Mouse (Mus musculus): ENCODE results near the gene Olfr1153. TPM values are rescaled to one million over a fixed set of nuclear protein-coding genes. Genes with fewer than 3 reads are reported as not detected.

The Olfr1153 gene
- 0.11 TPM in 1 of 2 replicates, not detected in the other for polyA plus RNA-seq (2014; fragmentation: Nextera tagmentation; extraction: Ambion mirVana)

DNA sequence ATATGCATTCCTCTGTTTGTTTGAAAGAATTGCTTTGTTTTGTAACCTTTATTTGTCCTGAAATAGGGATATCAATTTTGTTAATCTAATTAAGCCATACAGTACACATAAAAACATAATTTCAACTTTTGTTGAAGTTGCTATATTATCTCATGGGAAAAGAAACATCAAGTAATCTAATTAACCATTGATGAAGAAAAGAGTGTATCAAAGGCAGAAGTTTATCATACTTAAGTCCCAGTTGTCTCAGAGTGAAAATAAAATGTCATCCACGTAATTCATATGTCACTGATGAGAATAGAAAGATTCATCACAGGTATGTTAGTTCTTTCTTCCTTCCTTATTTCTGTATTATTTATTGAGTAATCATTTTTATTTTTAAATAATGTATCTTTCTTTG is at the start of gene Olfr1153:
TSS of gene Olfr1153 (plus strand) at position 301 of the 400 bp plus-strand sequence.
- H3K27ac ChIP-seq (replicated peaks; ENCODE audit: low read depth, low read length): no peak within 1 kb of the TSS
- H3K9ac ChIP-seq (ENCODE audit: low read depth, low read length): no peak within 1 kb of the TSS
- H3K36me3 ChIP-seq (ENCODE audit: control insufficient read depth, insufficient read depth, low read length): no peaks in the 10 kb centered on the region
- no peaks in the 10 kb centered on the region for H3K4me1 ChIP-seq (ENCODE audit: control insufficient read depth, insufficient read depth, low read length)
- no peak for ATAC-seq (ENCODE audit: low read depth)
- 66% methylated on average over 1 of the region's 1 CpGs for WGBS
- H3K4me2 ChIP-seq (ENCODE audit: low read depth, low read length): no peak within 1 kb of the TSS
- no peaks in the 10 kb centered on the region for H3K27me3 ChIP-seq (replicated peaks; ENCODE audit: control insufficient read depth, insufficient read depth, low read length)
- DNase-seq (ENCODE audit: low spot score): no peak
- no peaks in the 10 kb centered on the region for H3K9me3 ChIP-seq (ENCODE audit: control insufficient read depth, low read length)
- H3K4me3 ChIP-seq (ENCODE audit: low read depth, low read length): no peak within 1 kb of the TSS

DNA sequence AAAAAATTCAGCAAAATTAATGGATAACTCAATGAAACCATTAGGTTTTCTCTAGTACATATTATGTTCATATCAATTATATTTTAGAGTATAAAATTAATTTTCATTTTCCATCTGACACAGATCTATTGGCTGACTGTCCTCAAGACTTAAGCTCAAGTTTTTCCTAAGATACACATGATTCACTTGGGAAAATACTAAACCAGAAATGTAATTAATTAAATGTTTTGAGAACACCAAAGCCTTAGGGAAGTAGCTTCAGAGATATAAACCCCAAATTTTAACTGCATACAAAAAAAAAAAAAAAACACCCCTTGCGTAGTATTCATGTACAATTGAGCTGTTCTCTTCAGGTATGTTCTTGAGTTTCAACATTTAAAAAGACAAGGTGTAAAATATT is 39.2 kb upstream of the Olfr1153 start, which contains the start of gene Olfr1151:
TSS of gene Olfr1151 (plus strand) at position 301 of the 400 bp plus-strand sequence.
- H3K4me1 ChIP-seq (ENCODE audit: control insufficient read depth, insufficient read depth, low read length): no peaks in the 10 kb centered on the region
- no peak within 1 kb of the TSS for H3K9ac ChIP-seq (ENCODE audit: low read depth, low read length)
- no peak for DNase-seq (ENCODE audit: low spot score)
- no peak within 1 kb of the TSS for H3K4me2 ChIP-seq (ENCODE audit: low read depth, low read length)
- H3K4me3 ChIP-seq (ENCODE audit: low read depth, low read length): no peak within 1 kb of the TSS
- 89% methylated on average over 1 of the region's 1 CpGs for WGBS
- ATAC-seq (ENCODE audit: low read depth): no peak
- H3K27me3 ChIP-seq (replicated peaks; ENCODE audit: control insufficient read depth, insufficient read depth, low read length): no peaks in the 10 kb centered on the region
- no peaks in the 10 kb centered on the region for H3K9me3 ChIP-seq (ENCODE audit: control insufficient read depth, low read length)
- H3K36me3 ChIP-seq (ENCODE audit: control insufficient read depth, insufficient read depth, low read length): no peaks in the 10 kb centered on the region
- no peak within 1 kb of the TSS for H3K27ac ChIP-seq (replicated peaks; ENCODE audit: low read depth, low read length)

DNA sequence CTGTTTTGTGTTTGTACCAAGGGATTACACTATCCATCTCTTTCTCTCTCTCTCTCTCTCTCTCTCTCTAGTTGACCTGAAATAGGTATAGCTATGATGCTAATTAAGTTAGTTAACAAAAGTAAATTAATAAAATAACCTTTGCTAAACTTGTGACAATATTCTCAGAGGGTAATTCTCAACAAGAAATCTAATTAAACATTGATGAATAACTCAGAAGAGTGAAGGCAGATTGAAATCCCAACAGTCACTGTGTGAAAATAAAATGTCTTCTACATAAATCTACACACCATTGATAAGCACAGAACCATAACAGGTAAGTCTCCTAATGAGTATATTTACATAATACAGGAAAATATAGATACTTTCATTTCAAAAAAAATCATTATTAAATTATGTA is 28.6 kb upstream of the Olfr1153 start, which contains the start of gene Olfr1152:
TSS of gene Olfr1152 (plus strand) at position 301 of the 400 bp plus-strand sequence.
- DNase-seq (ENCODE audit: low spot score) (no peak), ATAC-seq (ENCODE audit: low read depth) (no peak)
- Histone ChIP-seq H3K4me2 (ENCODE audit: low read depth, low read length) (no peak within 1 kb of the TSS), H3K27me3 (replicated peaks; ENCODE audit: control insufficient read depth, insufficient read depth, low read length) (no peaks in the 10 kb centered on the region), H3K9me3 (ENCODE audit: control insufficient read depth, low read length) (no peaks in the 10 kb centered on the region), H3K36me3 (ENCODE audit: control insufficient read depth, insufficient read depth, low read length) (no peaks in the 10 kb centered on the region), H3K27ac (replicated peaks; ENCODE audit: low read depth, low read length) (no peak within 1 kb of the TSS), H3K4me3 (ENCODE audit: low read depth, low read length) (no peak within 1 kb of the TSS), H3K4me1 (ENCODE audit: control insufficient read depth, insufficient read depth, low read length) (no peaks in the 10 kb centered on the region), H3K9ac (ENCODE audit: low read depth, low read length) (no peak within 1 kb of the TSS)

DNA sequence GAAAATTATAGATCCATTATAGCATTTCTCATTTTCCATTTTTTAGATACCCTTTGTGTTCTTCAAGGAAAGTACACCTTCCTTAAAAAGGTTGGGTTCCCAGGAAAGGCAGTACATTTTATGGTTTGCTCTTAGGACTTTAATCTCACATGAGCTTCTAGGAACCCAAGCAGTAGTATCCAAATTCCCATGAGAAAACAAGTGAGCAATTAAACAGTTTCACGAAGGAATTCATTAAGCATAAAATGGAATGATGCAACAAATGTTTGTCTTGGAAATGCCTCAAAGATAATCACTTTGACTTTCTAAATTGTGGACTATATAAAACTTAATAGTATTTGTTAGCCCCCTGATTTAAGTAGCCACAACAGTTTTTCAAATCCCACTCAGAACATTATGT is 10.3 kb downstream of the Olfr1153 start, which contains the start of gene Olfr1154:
TSS of gene Olfr1154 (minus strand) at position 101 of the 400 bp plus-strand sequence.
- H3K27me3 ChIP-seq (replicated peaks; ENCODE audit: control insufficient read depth, insufficient read depth, low read length): no peaks in the 10 kb centered on the region
- ATAC-seq (ENCODE audit: low read depth): no peak
- no peak within 1 kb of the TSS for H3K4me3 ChIP-seq (ENCODE audit: low read depth, low read length)
- no peaks in the 10 kb centered on the region for H3K9me3 ChIP-seq (ENCODE audit: control insufficient read depth, low read length)
- no peak for DNase-seq (ENCODE audit: low spot score)
- H3K36me3 ChIP-seq (ENCODE audit: control insufficient read depth, insufficient read depth, low read length): no peaks in the 10 kb centered on the region
- H3K4me1 ChIP-seq (ENCODE audit: control insufficient read depth, insufficient read depth, low read length): no peaks in the 10 kb centered on the region
- no peak within 1 kb of the TSS for H3K4me2 ChIP-seq (ENCODE audit: low read depth, low read length)
- 86% methylated on average over 1 of the region's 1 CpGs for WGBS
- no peak within 1 kb of the TSS for H3K9ac ChIP-seq (ENCODE audit: low read depth, low read length)
- no peak within 1 kb of the TSS for H3K27ac ChIP-seq (replicated peaks; ENCODE audit: low read depth, low read length)

DNA sequence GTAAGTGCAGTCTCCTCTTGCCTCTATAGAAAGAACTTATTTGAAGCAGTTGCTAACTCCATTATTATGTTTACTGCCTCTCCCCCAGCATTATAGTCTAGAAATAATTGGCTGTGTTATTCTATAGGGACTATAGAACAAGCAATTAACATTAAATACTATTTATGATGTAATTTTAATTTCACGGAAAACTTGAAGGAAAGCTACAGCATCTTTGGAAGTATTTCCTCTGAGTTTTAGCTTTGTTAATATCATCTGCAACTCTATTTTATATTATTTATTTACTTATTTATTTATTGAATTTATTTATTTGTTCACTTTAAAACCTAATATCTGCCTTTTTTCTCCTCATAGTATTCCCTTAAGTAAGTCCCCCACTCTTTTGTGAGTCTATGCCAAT is 50.3 kb downstream of the Olfr1153 start, which contains the start of gene Olfr1155:
TSS of gene Olfr1155 (minus strand) at position 101 of the 400 bp plus-strand sequence.
- ATAC-seq (ENCODE audit: low read depth): no peak

More for the DNA sequence above, 50.3 kb downstream of the Olfr1153 start, which contains the start of gene Olfr1155:
- Histone ChIP-seq H3K9ac (ENCODE audit: low read depth, low read length) (no peak within 1 kb of the TSS), H3K4me1 (ENCODE audit: control insufficient read depth, insufficient read depth, low read length) (no peaks in the 10 kb centered on the region), H3K27ac (replicated peaks; ENCODE audit: low read depth, low read length) (no peak within 1 kb of the TSS), H3K36me3 (ENCODE audit: control insufficient read depth, insufficient read depth, low read length) (no peaks in the 10 kb centered on the region), H3K4me2 (ENCODE audit: low read depth, low read length) (no peak within 1 kb of the TSS), H3K27me3 (replicated peaks; ENCODE audit: control insufficient read depth, insufficient read depth, low read length) (no peaks in the 10 kb centered on the region), H3K4me3 (ENCODE audit: low read depth, low read length) (no peak within 1 kb of the TSS), H3K9me3 (ENCODE audit: control insufficient read depth, low read length) (no peaks in the 10 kb centered on the region)
- WGBS: 98% methylated on average over 1 of the region's 1 CpGs
- DNase-seq (ENCODE audit: low spot score): no peak

Other genes starting within 250 kb of the Olfr1153 start
- gene Olfr1133, start 247.6 kb upstream of the Olfr1153 start, polyA plus RNA-seq (2014; fragmentation: Nextera tagmentation; extraction: Ambion mirVana): 0.29 TPM in 1 of 2 replicates, not detected in the other
- gene Olfr1134, start 236.5 kb upstream of the Olfr1153 start, polyA plus RNA-seq (2014; fragmentation: Nextera tagmentation; extraction: Ambion mirVana): not detected in 2 replicates
- gene Olfr1135, start 221.3 kb upstream of the Olfr1153 start, polyA plus RNA-seq (2014; fragmentation: Nextera tagmentation; extraction: Ambion mirVana): not detected in 2 replicates
- gene Olfr1136, start 201.0 kb upstream of the Olfr1153 start, polyA plus RNA-seq (2014; fragmentation: Nextera tagmentation; extraction: Ambion mirVana): not detected in 2 replicates
- gene Olfr1137, start 181.8 kb upstream of the Olfr1153 start, polyA plus RNA-seq (2014; fragmentation: Nextera tagmentation; extraction: Ambion mirVana): not detected in 2 replicates
- not detected in 2 replicates for gene Olfr1138, start 155.0 kb upstream of the Olfr1153 start, polyA plus RNA-seq (2014; fragmentation: Nextera tagmentation; extraction: Ambion mirVana)
- not detected in 2 replicates for gene Olfr1140, start 151.2 kb upstream of the Olfr1153 start, polyA plus RNA-seq (2014; fragmentation: Nextera tagmentation; extraction: Ambion mirVana)
- not detected in 2 replicates for gene Olfr1141, start 141.0 kb upstream of the Olfr1153 start, polyA plus RNA-seq (2014; fragmentation: Nextera tagmentation; extraction: Ambion mirVana)
- gene Olfr152, start 115.5 kb upstream of the Olfr1153 start, polyA plus RNA-seq (2014; fragmentation: Nextera tagmentation; extraction: Ambion mirVana): not detected in 2 replicates
- 0.18 TPM in 1 of 2 replicates, not detected in the other for gene Olfr1143, start 94.4 kb upstream of the Olfr1153 start, polyA plus RNA-seq (2014; fragmentation: Nextera tagmentation; extraction: Ambion mirVana)
- not detected in 2 replicates for gene Olfr1145, start 85.1 kb upstream of the Olfr1153 start, polyA plus RNA-seq (2014; fragmentation: Nextera tagmentation; extraction: Ambion mirVana)
- not detected in 2 replicates for gene Olfr1148, start 64.4 kb upstream of the Olfr1153 start, polyA plus RNA-seq (2014; fragmentation: Nextera tagmentation; extraction: Ambion mirVana)
- not detected in 2 replicates for gene Olfr1150-ps1, start 51.0 kb upstream of the Olfr1153 start, polyA plus RNA-seq (2014; fragmentation: Nextera tagmentation; extraction: Ambion mirVana)
- not detected in 2 replicates for gene Olfr1151, start 39.1 kb upstream of the Olfr1153 start, polyA plus RNA-seq (2014; fragmentation: Nextera tagmentation; extraction: Ambion mirVana)
- gene Olfr1152, start 28.5 kb upstream of the Olfr1153 start, polyA plus RNA-seq (2014; fragmentation: Nextera tagmentation; extraction: Ambion mirVana): 0.06 TPM in 1 of 2 replicates, not detected in the other
- not detected in 2 replicates for gene Olfr1154, start 10.2 kb downstream of the Olfr1153 start, polyA plus RNA-seq (2014; fragmentation: Nextera tagmentation; extraction: Ambion mirVana)
- not detected in 2 replicates for gene Olfr1155, start 50.2 kb downstream of the Olfr1153 start, polyA plus RNA-seq (2014; fragmentation: Nextera tagmentation; extraction: Ambion mirVana)
- 0.11 TPM in 1 of 2 replicates, not detected in the other for gene Olfr1156, start 58.1 kb downstream of the Olfr1153 start, polyA plus RNA-seq (2014; fragmentation: Nextera tagmentation; extraction: Ambion mirVana)
- gene Olfr1157, start 73.3 kb downstream of the Olfr1153 start, polyA plus RNA-seq (2014; fragmentation: Nextera tagmentation; extraction: Ambion mirVana): not detected in 2 replicates
- gene Olfr74, start 79.7 kb downstream of the Olfr1153 start, polyA plus RNA-seq (2014; fragmentation: Nextera tagmentation; extraction: Ambion mirVana): not detected in 2 replicates
- gene Olfr1158, start 95.2 kb downstream of the Olfr1153 start, polyA plus RNA-seq (2014; fragmentation: Nextera tagmentation; extraction: Ambion mirVana): not detected in 2 replicates
- not detected in 2 replicates for gene Olfr1160, start 113.3 kb downstream of the Olfr1153 start, polyA plus RNA-seq (2014; fragmentation: Nextera tagmentation; extraction: Ambion mirVana)
- gene Olfr1161, start 127.8 kb downstream of the Olfr1153 start, polyA plus RNA-seq (2014; fragmentation: Nextera tagmentation; extraction: Ambion mirVana): not detected in 2 replicates
- not detected in 2 replicates for gene Olfr73, start 142.7 kb downstream of the Olfr1153 start, polyA plus RNA-seq (2014; fragmentation: Nextera tagmentation; extraction: Ambion mirVana)
- 0.09 TPM in 1 of 2 replicates, not detected in the other for gene Olfr1162, start 156.2 kb downstream of the Olfr1153 start, polyA plus RNA-seq (2014; fragmentation: Nextera tagmentation; extraction: Ambion mirVana)
- gene Olfr1163, start 176.9 kb downstream of the Olfr1153 start, polyA plus RNA-seq (2014; fragmentation: Nextera tagmentation; extraction: Ambion mirVana): not detected in 2 replicates
- gene Olfr1164, start 199.0 kb downstream of the Olfr1153 start, polyA plus RNA-seq (2014; fragmentation: Nextera tagmentation; extraction: Ambion mirVana): not detected in 2 replicates
- 0.11 TPM in 1 of 2 replicates, not detected in the other for gene Olfr1166, start 233.3 kb downstream of the Olfr1153 start, polyA plus RNA-seq (2014; fragmentation: Nextera tagmentation; extraction: Ambion mirVana)